Mouse (Mus musculus) embryonic facial prominence, embryonic 12.5 days (tissue): ENCODE measurements around the gene Gpd1l. TPM values are rescaled to one million over a fixed set of nuclear protein-coding genes. Genes with fewer than 3 reads are reported as not detected.

Source experiments
- ATAC-seq: fragments of 200-750 bp; cut with Nextera tagmentation; 2 replicates; pipeline ENCODE4 v1.8.0; 2017; ENCODE audit not compliant: insufficient number of reproducible peaks, insufficient read depth, low FRiP score, low TSS enrichment
- H3K27ac ChIP-seq: fragments of 300-500 bp; sonication (generic); 2 replicates; pipeline ENCODE4 v1.5.1; 2016; ENCODE audit warnings: mild to moderate bottlenecking
- H3K27me3 ChIP-seq: fragments of 300-500 bp; sonication (generic); 2 replicates; pipeline ENCODE4 v1.6.1; 2016; ENCODE audit warnings: mild to moderate bottlenecking, moderate library complexity
- H3K36me3 ChIP-seq: fragments of 300-500 bp; sonication (generic); 2 replicates; pipeline ENCODE4 v1.6.1; 2016; ENCODE audit warnings: mild to moderate bottlenecking
- H3K4me1 ChIP-seq: fragments of 300-500 bp; sonication (generic); 2 replicates; pipeline ENCODE4 v1.6.1; 2016
- H3K4me2 ChIP-seq: fragments of 300-500 bp; sonication (generic); replicated peaks from 2 replicates; pipeline ENCODE4 v1.6.1; 2016; ENCODE audit warnings: mild to moderate bottlenecking, moderate library complexity
- H3K4me3 ChIP-seq: fragments of 300-500 bp; sonication (generic); 2 replicates; pipeline ENCODE4 v1.5.1; 2016; ENCODE audit warnings: mild to moderate bottlenecking
- H3K9ac ChIP-seq: fragments of 300-500 bp; sonication (generic); 2 replicates; pipeline ENCODE4 v1.6.1; 2016; ENCODE audit warnings: mild to moderate bottlenecking, moderate library complexity
- H3K9me3 ChIP-seq: fragments of 300-500 bp; sonication (generic); 2 replicates; pipeline ENCODE4 v1.6.1; 2016; ENCODE audit warnings: mild to moderate bottlenecking, moderate library complexity
- WGBS: fragments of 180-500 bp; shearing (Covaris S2); methylation state at CpG from one replicate; pipeline ENCODE4 v1.1.7; 2016; 5-methylcytosine and 5-hydroxymethylcytosine counted together
- polyA plus RNA-seq: library from polyadenylated mRNA; unstranded; fragments of >200 nt; fragmentation: Nextera tagmentation; extraction: Ambion mirVana; gene quantifications from 2 replicates; pipeline ENCODE4 v1.2.1, GENCODE M21; 2016

Gpd1l gene
- polyA plus RNA-seq, 1 experiment from 2014 or later: 9.5 TPM

DNA sequence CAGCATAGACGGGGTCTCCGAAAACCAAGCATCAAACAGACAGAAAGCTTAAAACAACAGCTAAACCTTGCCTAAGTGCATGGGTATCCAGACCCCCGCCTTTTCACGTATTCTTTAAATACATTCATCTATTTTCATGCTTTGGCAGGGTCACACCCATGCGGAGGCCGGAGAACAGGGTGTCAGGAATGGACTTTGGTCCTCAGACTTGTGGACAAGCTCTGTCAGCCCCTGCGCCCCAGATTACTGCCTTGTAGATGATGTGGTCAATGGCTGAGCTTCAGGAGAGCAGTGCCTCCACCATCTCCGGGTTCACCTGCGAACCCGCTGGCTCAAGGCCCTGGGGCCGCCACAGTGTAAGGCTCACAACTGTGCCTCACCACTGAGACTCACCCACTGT is 21.6 kb upstream of the Gpd1l start:
- Histone ChIP-seq H3K9me3 (no peaks in the 10 kb centered on the region), H3K4me3 (no peak overlapping the region), H3K4me1 (no peaks in the 10 kb centered on the region), H3K27ac (no peak overlapping the region), H3K4me2 (no peak overlapping the region), H3K27me3 (no peaks in the 10 kb centered on the region), H3K9ac (no peak overlapping the region), H3K36me3 (no peaks in the 10 kb centered on the region)
- WGBS: 89% methylated on average over 11 of the region's 11 CpGs
- no peak for ATAC-seq

DNA sequence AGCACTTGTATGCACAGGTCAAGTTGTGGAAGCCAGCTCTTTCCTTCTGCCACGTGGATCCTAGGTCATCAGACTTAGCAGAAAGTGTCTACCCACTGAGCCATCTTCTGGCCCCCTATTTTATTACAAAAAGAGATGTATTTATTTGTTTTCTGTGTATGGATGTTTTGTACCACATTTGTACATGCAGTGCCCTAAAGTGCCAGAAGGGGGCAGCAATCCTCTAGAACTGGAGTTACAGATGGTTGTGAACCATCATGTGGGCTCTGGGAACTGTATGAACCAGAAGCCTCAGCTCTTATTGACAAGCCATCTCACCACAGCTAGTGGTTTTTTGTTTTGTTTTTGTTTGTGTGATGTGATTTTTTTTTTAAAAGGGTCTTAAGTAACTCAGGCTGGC is 19.1 kb upstream of the Gpd1l start:
- no peak for ATAC-seq
- no peak overlapping the region for H3K4me2 ChIP-seq
- H3K4me1 ChIP-seq: no peaks in the 10 kb centered on the region
- no peaks in the 10 kb centered on the region for H3K36me3 ChIP-seq
- no peaks in the 10 kb centered on the region for H3K27me3 ChIP-seq
- no peak overlapping the region for H3K4me3 ChIP-seq
- H3K27ac ChIP-seq: no peak overlapping the region
- 35% methylated on average over 1 of the region's 1 CpGs for WGBS
- H3K9me3 ChIP-seq: no peaks in the 10 kb centered on the region
- H3K9ac ChIP-seq: no peak overlapping the region

DNA sequence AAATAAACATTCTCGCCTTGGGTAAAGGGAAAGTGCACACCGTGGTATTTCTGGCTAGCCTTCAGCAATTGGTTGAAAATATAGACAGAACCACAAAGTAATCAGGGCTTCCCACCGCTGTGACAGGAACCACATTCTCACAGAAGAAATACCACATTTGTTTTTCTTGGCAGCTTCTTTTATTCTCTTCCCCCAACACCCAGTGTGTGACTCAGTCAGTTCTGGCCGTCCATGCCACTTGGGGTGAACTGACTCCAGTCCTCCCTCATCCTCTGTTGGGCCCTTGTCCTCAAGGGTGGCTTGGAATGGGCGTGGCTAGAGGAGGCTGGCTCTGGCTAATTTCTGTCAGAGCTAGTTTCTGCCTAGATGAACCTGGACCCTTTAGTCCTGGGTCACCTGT is 14.6 kb upstream of the Gpd1l start:
- Histone ChIP-seq H3K36me3 (no peaks in the 10 kb centered on the region), H3K4me3 (no peak overlapping the region), H3K9me3 (no peaks in the 10 kb centered on the region), H3K4me2 (no peak overlapping the region), H3K9ac (no peak overlapping the region), H3K4me1 (no peaks in the 10 kb centered on the region), H3K27ac (no peak overlapping the region), H3K27me3 (no peaks in the 10 kb centered on the region)
- no peak for ATAC-seq
- 59% methylated on average over 5 of the region's 5 CpGs for WGBS

DNA sequence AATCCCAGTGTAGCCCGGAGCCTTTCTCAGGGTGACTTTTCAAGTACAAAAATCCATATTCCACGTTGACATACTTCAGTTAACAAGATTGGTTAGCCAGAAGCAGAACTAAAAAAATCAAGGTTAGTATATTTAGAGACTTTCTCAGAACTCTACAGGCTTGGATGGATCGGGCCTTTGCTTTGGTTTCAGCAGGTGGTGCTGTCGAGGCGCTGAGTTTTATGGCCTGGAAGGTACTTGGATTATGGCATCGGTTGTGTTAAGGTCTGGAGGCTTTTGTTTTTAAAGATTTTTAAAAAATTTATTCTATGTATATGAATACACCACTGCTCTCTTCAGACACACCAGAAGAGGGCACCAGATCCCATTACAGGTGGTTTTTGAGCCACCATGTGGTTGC is 11.8 kb upstream of the Gpd1l start:
- no peak for ATAC-seq
- H3K36me3 ChIP-seq: no peaks in the 10 kb centered on the region
- no peaks in the 10 kb centered on the region for H3K4me1 ChIP-seq
- 83% methylated on average over 6 of the region's 6 CpGs for WGBS
- H3K9ac ChIP-seq: no peak overlapping the region
- H3K9me3 ChIP-seq: no peaks in the 10 kb centered on the region
- H3K4me3 ChIP-seq: no peak overlapping the region
- H3K27ac ChIP-seq: no peak overlapping the region
- no peaks in the 10 kb centered on the region for H3K27me3 ChIP-seq
- no peak overlapping the region for H3K4me2 ChIP-seq

DNA sequence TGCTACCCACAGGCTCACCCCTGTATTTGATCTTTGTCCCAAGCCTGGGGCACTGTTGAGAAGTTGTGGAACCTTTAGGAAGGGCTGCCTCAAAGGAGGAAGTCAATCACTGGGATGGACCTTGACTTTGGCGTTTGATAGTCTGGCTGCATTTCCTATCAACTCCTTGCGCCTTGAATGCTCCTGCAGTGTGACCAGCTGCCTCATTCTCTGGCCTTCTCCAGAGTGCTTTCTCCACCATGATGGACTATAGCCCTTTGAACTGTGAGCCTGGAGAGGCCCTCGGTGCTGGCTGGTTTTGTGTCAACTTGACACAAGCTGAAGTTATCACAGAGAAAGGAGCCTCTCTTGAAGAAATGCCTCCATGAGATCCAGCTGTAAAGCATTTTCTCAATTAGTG is 10.9 kb upstream of the Gpd1l start:
- Histone ChIP-seq H3K36me3 (no peaks in the 10 kb centered on the region), H3K4me1 (no peaks in the 10 kb centered on the region), H3K27me3 (no peaks in the 10 kb centered on the region), H3K4me2 (no peak overlapping the region), H3K9ac (no peak overlapping the region), H3K9me3 (no peaks in the 10 kb centered on the region), H3K27ac (no peak overlapping the region), H3K4me3 (no peak overlapping the region)
- ATAC-seq: no peak
- 69% methylated on average over 3 of the region's 3 CpGs for WGBS

DNA sequence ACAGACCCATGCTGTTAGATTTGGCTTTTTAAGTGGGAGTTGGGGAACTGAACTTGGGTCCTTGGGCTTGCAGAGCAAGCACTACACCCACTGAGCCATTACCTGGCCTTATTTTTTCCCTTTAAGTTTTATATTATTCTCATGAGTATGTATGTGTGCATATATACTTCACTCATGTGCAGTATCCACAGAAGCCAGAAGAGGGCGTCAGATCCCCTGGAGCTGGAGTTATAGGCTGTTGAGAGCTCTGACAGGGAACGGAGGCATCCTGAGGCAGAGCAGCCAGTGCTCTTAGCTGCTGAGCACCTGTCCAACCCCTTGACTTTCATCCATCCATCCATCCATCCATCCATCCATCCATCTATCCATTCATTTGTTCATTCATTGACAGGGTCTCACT is 2.9 kb upstream of the Gpd1l start:
- no peaks in the 10 kb centered on the region for H3K27me3 ChIP-seq
- no peak overlapping the region for H3K9ac ChIP-seq
- ATAC-seq: no peak
- peaks cover 13% of the 10 kb centered on the region; the same call in 1 of the 2 replicates for H3K4me1 ChIP-seq
- no peak overlapping the region for H3K4me2 ChIP-seq
- H3K4me3 ChIP-seq: no peak overlapping the region
- no peaks in the 10 kb centered on the region for H3K9me3 ChIP-seq
- no peaks in the 10 kb centered on the region for H3K36me3 ChIP-seq
- H3K27ac ChIP-seq: no peak overlapping the region
- 76% methylated on average over 2 of the region's 2 CpGs for WGBS

DNA sequence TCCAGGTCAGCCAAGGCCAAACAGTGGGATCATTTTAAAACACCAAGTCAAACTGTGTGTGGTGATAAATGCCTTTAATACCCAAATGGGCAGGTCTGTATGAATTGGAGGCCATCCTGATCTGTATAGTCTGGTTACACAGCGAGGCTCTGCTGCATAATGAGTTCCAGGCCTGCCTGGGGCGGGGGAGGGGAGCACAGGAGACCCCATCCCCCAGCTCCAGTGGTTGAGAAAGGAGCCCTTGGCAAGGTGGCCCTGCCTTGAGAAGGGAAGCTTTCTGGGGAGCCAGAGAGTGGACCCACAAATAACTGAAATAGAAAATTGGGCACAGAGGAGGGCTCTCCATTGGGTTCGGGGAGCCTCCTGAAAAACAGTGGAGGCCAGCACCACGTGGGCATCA is 1.5 kb upstream of the Gpd1l start:
- no peak overlapping the region for H3K27ac ChIP-seq
- H3K9ac ChIP-seq: no peak overlapping the region

DNA sequence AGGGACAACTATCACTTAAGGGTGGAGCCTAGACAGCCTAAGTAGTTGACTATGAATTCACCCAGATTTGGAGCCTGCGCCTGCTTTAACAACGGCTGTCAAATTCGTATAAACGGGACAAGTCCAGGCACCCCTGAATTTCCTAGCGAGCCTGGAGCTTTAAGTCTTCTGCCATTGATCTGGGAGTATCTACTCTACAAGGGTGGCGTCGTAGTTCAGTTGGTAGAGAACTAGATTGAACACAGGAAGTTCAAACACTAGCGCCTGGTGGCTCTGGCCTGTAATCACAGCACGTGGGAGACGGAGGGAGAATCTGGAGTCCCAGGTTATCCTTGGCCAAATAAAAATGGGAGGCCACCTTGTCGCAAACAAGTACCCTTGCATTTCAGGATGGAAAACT is 444 bp upstream of the Gpd1l start:
- H3K9ac ChIP-seq: no peak overlapping the region
- H3K4me1 ChIP-seq: peaks cover 13% of the 10 kb centered on the region; the same call in 1 of the 2 replicates
- ATAC-seq: 0 out of 2 replicates have a peak, but pooled peaks have one; percentile 0
- H3K9me3 ChIP-seq: no peaks in the 10 kb centered on the region
- 58% methylated on average over 11 of the region's 11 CpGs for WGBS
- H3K36me3 ChIP-seq: no peaks in the 10 kb centered on the region
- no peaks in the 10 kb centered on the region for H3K27me3 ChIP-seq
- peak overlapping the region; percentile 74 for H3K4me3 ChIP-seq
- peak overlapping the region; percentile 98 for H3K4me2 ChIP-seq
- H3K27ac ChIP-seq: no peak overlapping the region

More for the DNA sequence above, 1.5 kb upstream of the Gpd1l start:
- H3K36me3 ChIP-seq: no peaks in the 10 kb centered on the region
- WGBS: 70% methylated on average over 4 of the region's 4 CpGs
- H3K4me1 ChIP-seq: peaks cover 13% of the 10 kb centered on the region; the same call in 1 of the 2 replicates
- H3K9me3 ChIP-seq: no peaks in the 10 kb centered on the region
- no peak for ATAC-seq
- no peak overlapping the region for H3K4me2 ChIP-seq
- no peak overlapping the region for H3K4me3 ChIP-seq
- H3K27me3 ChIP-seq: no peaks in the 10 kb centered on the region

DNA sequence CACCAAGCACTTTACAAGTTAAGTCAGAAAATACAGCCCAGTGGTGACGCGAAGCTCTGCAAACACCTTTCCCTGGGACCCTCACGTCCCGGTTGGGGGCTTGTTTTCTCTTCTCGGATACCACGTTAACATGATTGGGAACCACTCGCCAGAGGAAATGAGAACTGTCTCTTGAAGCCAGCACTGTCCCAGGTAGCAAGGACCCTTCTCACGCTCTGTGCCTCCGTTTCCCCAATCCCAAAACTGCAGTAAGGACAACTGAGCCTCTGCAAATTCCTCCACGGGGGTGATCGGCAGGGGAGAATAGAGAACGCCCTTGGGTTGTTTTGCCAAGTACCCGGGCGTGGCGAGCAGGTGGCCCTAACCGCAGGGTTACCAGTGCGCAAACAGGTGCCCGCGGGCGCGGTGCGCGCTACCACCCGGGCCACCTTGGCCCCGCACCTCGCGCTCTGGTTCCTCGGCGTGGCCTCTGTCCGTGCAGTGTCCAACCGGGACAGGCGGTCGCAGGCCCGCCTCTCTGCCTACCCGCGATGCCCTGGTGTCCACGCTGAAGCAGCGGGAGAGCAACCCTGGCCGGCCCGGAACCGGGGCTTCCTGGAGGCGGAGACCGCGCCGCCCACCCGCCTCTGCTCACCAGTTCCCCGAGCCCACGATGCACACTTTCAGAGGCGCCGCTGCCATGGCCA is 607 bp downstream of the Gpd1l start:
- WGBS: under 1% methylated on average over 50 of the region's 50 CpGs

DNA sequence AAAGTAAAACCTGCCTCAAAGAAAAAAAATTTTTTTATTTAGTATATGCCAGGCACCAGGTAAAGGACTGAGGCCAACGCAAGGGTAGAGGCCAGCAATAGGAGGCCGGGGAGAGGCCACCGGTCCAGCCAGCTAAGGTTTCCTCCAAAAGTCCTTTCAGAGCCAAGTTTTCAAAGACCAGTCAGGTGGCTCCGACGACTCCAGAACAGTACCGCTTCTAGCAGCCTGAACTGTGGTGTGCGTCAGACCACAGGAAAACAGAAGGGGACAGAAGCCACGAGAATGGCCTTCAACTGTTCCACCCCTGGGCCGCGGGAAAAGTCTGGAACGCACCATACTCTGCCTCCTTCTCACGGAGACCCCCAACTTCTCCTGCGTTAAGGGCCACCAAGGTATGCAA is 1.2 kb downstream of the Gpd1l start:
- Histone ChIP-seq H3K4me3 (peak overlapping the region; percentile 74), H3K4me2 (peak overlapping the region; percentile 98), H3K27me3 (no peaks in the 10 kb centered on the region), H3K9ac (no peak overlapping the region; the same call in 1 of the 2 replicates), H3K4me1 (peaks cover 13% of the 10 kb centered on the region; the same call in 1 of the 2 replicates), H3K27ac (no peak overlapping the region), H3K9me3 (no peaks in the 10 kb centered on the region), H3K36me3 (no peaks in the 10 kb centered on the region)
- no peak for ATAC-seq
- WGBS: 21% methylated on average over 13 of the region's 13 CpGs

More for the DNA sequence above, 607 bp downstream of the Gpd1l start:
- peak overlapping the region; percentile 67 for H3K27ac ChIP-seq
- H3K36me3 ChIP-seq: no peaks in the 10 kb centered on the region
- H3K9me3 ChIP-seq: no peaks in the 10 kb centered on the region
- H3K4me2 ChIP-seq: peak overlapping the region; percentile 98
- ATAC-seq: peak; percentile 39; the same call in 1 of the 2 replicates
- peaks cover 13% of the 10 kb centered on the region; the same call in 1 of the 2 replicates for H3K4me1 ChIP-seq
- peak overlapping the region; percentile 77 for H3K9ac ChIP-seq
- H3K4me3 ChIP-seq: peak overlapping the region; percentile 74
- no peaks in the 10 kb centered on the region for H3K27me3 ChIP-seq

DNA sequence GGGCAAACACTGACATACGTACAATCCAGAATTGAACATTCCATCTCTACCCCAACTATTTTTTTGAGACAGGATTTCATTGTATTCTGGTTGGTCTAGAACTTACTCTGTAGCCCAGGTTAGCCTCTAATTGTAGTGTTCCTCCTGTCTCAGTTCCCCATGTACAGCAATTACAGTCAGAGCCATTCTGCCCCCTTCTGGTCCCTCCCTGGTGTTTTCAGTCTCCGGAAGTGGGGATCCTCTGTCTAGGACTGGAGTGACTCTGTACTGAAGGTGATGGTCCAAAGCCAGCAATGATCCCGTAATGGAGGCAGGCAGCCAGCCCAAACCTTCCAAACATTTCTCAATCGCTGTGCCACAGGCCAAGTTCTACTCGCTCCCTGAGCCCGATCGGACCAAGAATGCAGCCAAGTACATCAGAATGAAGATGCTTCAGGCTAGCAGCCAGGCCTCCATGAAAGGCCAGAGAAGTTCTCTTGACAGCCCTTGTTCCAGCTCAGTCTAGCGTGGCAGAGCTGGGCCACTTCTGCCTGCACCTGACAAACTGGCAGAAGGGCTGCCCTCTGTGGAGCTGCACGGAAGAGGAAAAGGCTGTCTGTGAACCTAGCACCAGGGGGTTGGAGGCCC is 3.2 kb downstream of the Gpd1l start:
- Histone ChIP-seq H3K27me3 (no peaks in the 10 kb centered on the region), H3K4me1 (peaks cover 13% of the 10 kb centered on the region; the same call in 1 of the 2 replicates), H3K9ac (no peak overlapping the region), H3K27ac (no peak overlapping the region), H3K4me2 (no peak overlapping the region), H3K4me3 (no peak overlapping the region), H3K9me3 (no peaks in the 10 kb centered on the region), H3K36me3 (no peaks in the 10 kb centered on the region)
- WGBS: 82% methylated on average over 9 of the region's 9 CpGs
- ATAC-seq: no peak

DNA sequence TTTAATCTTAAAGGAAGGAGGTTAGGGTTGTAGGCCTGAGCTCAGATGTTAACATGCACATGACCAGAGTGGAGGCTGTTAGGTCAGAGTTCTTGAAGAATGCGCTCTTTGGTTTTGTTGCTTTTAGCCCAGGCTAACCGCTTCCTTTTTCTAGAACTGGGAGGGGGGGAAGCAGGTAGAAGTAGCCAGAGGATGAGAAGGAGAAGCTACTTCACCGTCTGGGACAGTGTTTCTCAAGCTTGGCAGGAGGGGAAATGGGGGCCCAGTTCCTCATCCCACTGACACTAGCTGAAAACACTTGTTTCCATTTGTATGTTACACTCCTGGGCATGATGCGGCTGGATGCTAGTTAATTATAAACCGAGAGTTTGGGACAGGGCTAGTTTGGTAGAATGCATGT is 8.2 kb downstream of the Gpd1l start:
- no peaks in the 10 kb centered on the region for H3K36me3 ChIP-seq
- 85% methylated on average over 5 of the region's 5 CpGs for WGBS
- ATAC-seq: no peak

More for the DNA sequence above, 8.2 kb downstream of the Gpd1l start:
- no peaks in the 10 kb centered on the region for H3K27me3 ChIP-seq
- H3K4me1 ChIP-seq: 0 out of 2 replicates have a peak, but pooled peaks cover 4% of the 10 kb centered on the region
- H3K4me2 ChIP-seq: no peak overlapping the region
- no peak overlapping the region for H3K27ac ChIP-seq
- H3K9ac ChIP-seq: no peak overlapping the region
- no peak overlapping the region for H3K4me3 ChIP-seq
- no peaks in the 10 kb centered on the region for H3K9me3 ChIP-seq
